In genomic region chr19:24318172-24318571, GRCm38 (mm10) we compare ENCODE assay signal across 10 mouse cellular contexts.
"Had no signal": no experiment of that assay in that cellular context is flagged by ENCODE, and none has a peak within 500 bp of the region (broad histone marks: within the 10 kb centered on the region; RNA-seq: fewer than 3 reads in every experiment).

No protein-coding gene starts in this region.

- DNase-seq: kidney, postnatal 14 days; layer of hippocampus, adult 9-11 months; layer of hippocampus, postnatal 36 days; lung, postnatal 14 days; right cerebral cortex, postnatal 14 days; thymus, postnatal 36 days had no signal

- H3K9me3 ChIP-seq: kidney, embryonic 15.5 days; limb, embryonic 15.5 days; liver, embryonic 12.5 days; midbrain, embryonic 13.5 days had no signal

- H3K9ac ChIP-seq: kidney, embryonic 15.5 days; limb, embryonic 15.5 days; liver, embryonic 12.5 days; midbrain, embryonic 13.5 days had no signal

- H3K36me3 ChIP-seq: kidney, embryonic 15.5 days; limb, embryonic 15.5 days; liver, embryonic 12.5 days; midbrain, embryonic 13.5 days had no signal

- H3K4me1 ChIP-seq: limb, embryonic 15.5 days; liver, embryonic 12.5 days had no signal

- H3K27ac ChIP-seq: kidney, embryonic 15.5 days; limb, embryonic 15.5 days; liver, embryonic 12.5 days; midbrain, embryonic 13.5 days had no signal

- H3K4me2 ChIP-seq: kidney, embryonic 15.5 days; limb, embryonic 15.5 days; liver, embryonic 12.5 days; midbrain, embryonic 13.5 days had no signal

- ATAC-seq: liver, embryonic 12.5 days; midbrain, embryonic 13.5 days had no signal

- H3K27me3 ChIP-seq: kidney, embryonic 15.5 days; limb, embryonic 15.5 days; liver, embryonic 12.5 days had no signal

- H3K4me3 ChIP-seq: kidney, embryonic 15.5 days; limb, embryonic 15.5 days; liver, embryonic 12.5 days; midbrain, embryonic 13.5 days had no signal
